Mouse (Mus musculus): ENCODE results near the gene Chil5. TPM values are rescaled to one million over a fixed set of nuclear protein-coding genes. Genes with fewer than 3 reads are reported as not detected.

Gene Chil5
- polyA plus RNA-seq, 1 experiment from 2014 or later = 0.18 TPM

Other genes starting within 250 kb of the Chil5 start
- 104 and 107 TPM in 2 replicates for gene Rap1a, start 231.5 kb downstream of the Chil5 start, polyA plus RNA-seq (2015; fragmentation: Nextera tagmentation; extraction: Ambion mirVana)
- 0.36 and 0.72 TPM in 2 replicates for gene Adora3, start 162.0 kb downstream of the Chil5 start, polyA plus RNA-seq (2015; fragmentation: Nextera tagmentation; extraction: Ambion mirVana)
- 0.79 and 0.89 TPM in 2 replicates for gene Tmigd3, start 161.9 kb downstream of the Chil5 start, polyA plus RNA-seq (2015; fragmentation: Nextera tagmentation; extraction: Ambion mirVana)
- gene I830077J02Rik, start 100.2 kb downstream of the Chil5 start, polyA plus RNA-seq (2015; fragmentation: Nextera tagmentation; extraction: Ambion mirVana) = 1.1 and 1.7 TPM in 2 replicates
- gene Wdr77, start 73.4 kb downstream of the Chil5 start, polyA plus RNA-seq (2015; fragmentation: Nextera tagmentation; extraction: Ambion mirVana) = 106 and 118 TPM in 2 replicates
- gene Atp5f1, start 72.7 kb downstream of the Chil5 start, polyA plus RNA-seq (2015; fragmentation: Nextera tagmentation; extraction: Ambion mirVana) = 672 and 703 TPM in 2 replicates
- 0.62 and 0.80 TPM in 2 replicates for gene Ovgp1, start 59.1 kb downstream of the Chil5 start, polyA plus RNA-seq (2015; fragmentation: Nextera tagmentation; extraction: Ambion mirVana)
- not detected in 2 replicates for gene Pifo, start 18.2 kb downstream of the Chil5 start, polyA plus RNA-seq (2015; fragmentation: Nextera tagmentation; extraction: Ambion mirVana)
- not detected in 2 replicates for gene Chia1, start 80.4 kb upstream of the Chil5 start, polyA plus RNA-seq (2015; fragmentation: Nextera tagmentation; extraction: Ambion mirVana)
- gene Chil3, start 134.8 kb upstream of the Chil5 start, polyA plus RNA-seq (2015; fragmentation: Nextera tagmentation; extraction: Ambion mirVana) = 0.35 and 0.55 TPM in 2 replicates
- not detected in 2 replicates for gene Chil4, start 186.7 kb upstream of the Chil5 start, polyA plus RNA-seq (2015; fragmentation: Nextera tagmentation; extraction: Ambion mirVana)

All from intestine, embryonic 16.5 days (tissue).